Mouse (Mus musculus): ENCODE measurements around the gene Chtop. TPM values are rescaled to one million over a fixed set of nuclear protein-coding genes. Genes with fewer than 3 reads are reported as not detected.

Chtop gene
- total RNA-seq, 1 experiment: 110 TPM

DNA sequence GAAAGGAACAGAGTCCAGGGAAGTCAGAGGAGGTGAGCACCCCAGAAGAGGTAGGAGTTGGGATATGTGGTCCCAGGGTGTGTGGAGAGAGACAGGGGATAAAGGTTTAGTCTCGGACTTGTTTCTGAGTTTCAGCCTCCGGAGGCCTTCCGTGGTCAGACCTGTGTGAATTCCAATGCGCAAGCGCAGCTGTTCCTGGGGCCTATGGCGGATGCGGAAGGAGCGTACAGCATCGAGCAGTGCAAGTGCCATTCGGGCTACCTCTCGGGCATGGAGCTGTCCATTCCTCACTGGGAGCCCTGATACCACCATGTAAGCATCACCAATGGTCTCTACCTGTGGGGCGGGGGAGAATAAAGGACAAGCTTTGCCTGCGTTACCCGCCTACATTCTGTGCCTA lies 54.4 kb downstream of the Chtop start:
- H3K4me1 ChIP-seq (ENCODE audit: control insufficient read depth in 2 of 2, insufficient read depth in 2 of 2, low read length in 2 of 2, poor library complexity in 1 of 2): peaks cover 0 to 25% of the 10 kb centered on the region in 2 experiments; a peak in 2 of 4 replicates
- H3K9ac ChIP-seq (ENCODE audit: insufficient read depth, low read depth, low read length, poor library complexity, severe bottlenecking): peak overlapping the region; percentile 60
- no peak for TF ChIP-seq CHD2 (IDR thresholded peaks at IDR 0.05; ENCODE audit: low read depth, low read length)
- no peak for TF ChIP-seq MAFK (IDR thresholded peaks at IDR 0.05; ENCODE audit: insufficient read depth, low read depth, low read length)
- no peak for TF ChIP-seq ZNF384 (IDR thresholded peaks at IDR 0.05; ENCODE audit: low read depth, low read length)
- no peak for TF ChIP-seq HCFC1 (IDR thresholded peaks at IDR 0.05; ENCODE audit: borderline replicate concordance, insufficient read depth, low read length)
- no peak for TF ChIP-seq ZC3H11A (IDR thresholded peaks at IDR 0.05; ENCODE audit: borderline replicate concordance, low read depth, low read length)
- no peak overlapping the region for H3K27ac ChIP-seq (ENCODE audit: insufficient read depth, low read depth, low read length, poor library complexity, severe bottlenecking)
- DNase-seq (ENCODE audit: low read depth, low spot score): no peak
- no peaks in the 10 kb centered on the region for H3K9me3 ChIP-seq (ENCODE audit: control insufficient read depth, insufficient read depth, low read depth, low read length)
- in situ Hi-C loops (cut with MboI; ENCODE audit: low sequenced_read_pairs in 2 of 2, unreplicated experiment in 2 of 2): no loop called here
- peaks cover 6% of the 10 kb centered on the region; the same call in 1 of the 2 replicates for H3K36me3 ChIP-seq (ENCODE audit: control insufficient read depth, insufficient read depth, low read length, poor library complexity, severe bottlenecking)
- H3K4me3 ChIP-seq (ENCODE audit: insufficient read depth in 1 of 2, low read depth in 1 of 2, low read length in 2 of 2, poor library complexity in 1 of 2, severe bottlenecking in 1 of 2): peak overlapping the region; percentile 37 to 54

GRCm38 (mm10) chr3:90451396-90452095 lies 57.8 kb downstream of the Chtop start:
- H3K36me3 ChIP-seq (ENCODE audit: control insufficient read depth, insufficient read depth, low read length, poor library complexity, severe bottlenecking): peaks cover 6% of the 10 kb centered on the region; the same call in 1 of the 2 replicates
- peak overlapping the region; percentile 85 for H3K27ac ChIP-seq (ENCODE audit: insufficient read depth, low read depth, low read length, poor library complexity, severe bottlenecking)
- H3K9me3 ChIP-seq (ENCODE audit: control insufficient read depth, insufficient read depth, low read depth, low read length): no peaks in the 10 kb centered on the region
- no peak for DNase-seq (ENCODE audit: low read depth, low spot score)
- H3K4me1 ChIP-seq (ENCODE audit: control insufficient read depth in 2 of 2, insufficient read depth in 2 of 2, low read length in 2 of 2, poor library complexity in 1 of 2): peaks cover 0 to 36% of the 10 kb centered on the region in 2 experiments; a peak in 2 of 4 replicates
- no peak for TF ChIP-seq HCFC1 (IDR thresholded peaks at IDR 0.05; ENCODE audit: borderline replicate concordance, insufficient read depth, low read length)
- TF ChIP-seq ZC3H11A (IDR thresholded peaks at IDR 0.05; ENCODE audit: borderline replicate concordance, low read depth, low read length): no peak
- no peak for TF ChIP-seq CHD2 (IDR thresholded peaks at IDR 0.05; ENCODE audit: low read depth, low read length)
- TF ChIP-seq MAFK (IDR thresholded peaks at IDR 0.05; ENCODE audit: insufficient read depth, low read depth, low read length): peak; percentile 46; the same call in 1 of the 2 replicates
- TF ChIP-seq ZNF384 (IDR thresholded peaks at IDR 0.05; ENCODE audit: low read depth, low read length): no peak
- in situ Hi-C loops (cut with MboI; ENCODE audit: low sequenced_read_pairs in 2 of 2, unreplicated experiment in 2 of 2): no loop called here
- peak overlapping the region; percentile 62 to 70 for H3K4me3 ChIP-seq (ENCODE audit: insufficient read depth in 1 of 2, low read depth in 1 of 2, low read length in 2 of 2, poor library complexity in 1 of 2, severe bottlenecking in 1 of 2)
- peak overlapping the region; percentile 73 for H3K9ac ChIP-seq (ENCODE audit: insufficient read depth, low read depth, low read length, poor library complexity, severe bottlenecking)

- Histone ChIP-seq H3K9ac (ENCODE audit: insufficient read depth, low read depth, low read length, poor library complexity, severe bottlenecking) (peak overlapping the region; percentile 73), H3K9me3 (ENCODE audit: control insufficient read depth, insufficient read depth, low read depth, low read length) (no peaks in the 10 kb centered on the region), H3K27ac (ENCODE audit: insufficient read depth, low read depth, low read length, poor library complexity, severe bottlenecking) (peak overlapping the region; percentile 85), H3K36me3 (ENCODE audit: control insufficient read depth, insufficient read depth, low read length, poor library complexity, severe bottlenecking) (0 out of 2 replicates have a peak, but pooled peaks cover 3% of the 10 kb centered on the region), H3K4me1 (ENCODE audit: control insufficient read depth in 2 of 2, insufficient read depth in 2 of 2, low read length in 2 of 2, poor library complexity in 1 of 2) (peaks cover 0 to 34% of the 10 kb centered on the region in 2 experiments; a peak in 2 of 4 replicates), H3K4me3 (ENCODE audit: insufficient read depth in 1 of 2, low read depth in 1 of 2, low read length in 2 of 2, poor library complexity in 1 of 2, severe bottlenecking in 1 of 2) (peak overlapping the region; percentile 62 to 70)
- in situ Hi-C loops (cut with MboI; ENCODE audit: low sequenced_read_pairs in 2 of 2, unreplicated experiment in 2 of 2): no loop called here
- TF ChIP-seq MAFK (IDR thresholded peaks at IDR 0.05; ENCODE audit: insufficient read depth, low read depth, low read length) (no peak), HCFC1 (IDR thresholded peaks at IDR 0.05; ENCODE audit: borderline replicate concordance, insufficient read depth, low read length) (no peak), CHD2 (IDR thresholded peaks at IDR 0.05; ENCODE audit: low read depth, low read length) (no peak), ZC3H11A (IDR thresholded peaks at IDR 0.05; ENCODE audit: borderline replicate concordance, low read depth, low read length) (no peak), ZNF384 (IDR thresholded peaks at IDR 0.05; ENCODE audit: low read depth, low read length) (no peak)
- DNase-seq (ENCODE audit: low read depth, low spot score): no peak
These were observed 58.4 kb downstream of the Chtop start for GRCm38 (mm10) chr3:90450874-90451273.

Other genes starting within 250 kb of the Chtop start
- gene Dennd4b, start 244.3 kb downstream of the Chtop start, total RNA-seq (2012; rRNA removed): 4.1 and 8.2 TPM in 2 replicates
- gene Gatad2b, start 216.3 kb downstream of the Chtop start, total RNA-seq (2012; rRNA removed): 17.9 and 20.9 TPM in 2 replicates
- 22.9 and 43.7 TPM in 2 replicates for gene Slc27a3, start 119.6 kb downstream of the Chtop start, total RNA-seq (2012; rRNA removed)
- gene Ints3, start 75.9 kb downstream of the Chtop start, total RNA-seq (2012; rRNA removed): 62.7 and 72.4 TPM in 2 replicates
- gene Npr1, start 43.6 kb downstream of the Chtop start, total RNA-seq (2012; rRNA removed): 16.4 and 21.6 TPM in 2 replicates
- gene Ilf2, start 33.4 kb downstream of the Chtop start, total RNA-seq (2012; rRNA removed): 153 and 165 TPM in 2 replicates
- gene Snapin, start 18.5 kb downstream of the Chtop start, total RNA-seq (2012; rRNA removed): 24.7 and 33.6 TPM in 2 replicates
- 1.7 and 2.3 TPM in 2 replicates for gene S100a1, start 4.9 kb upstream of the Chtop start, total RNA-seq (2012; rRNA removed)
- 5.3 and 8.2 TPM in 2 replicates for gene S100a13, start 4.9 kb upstream of the Chtop start, total RNA-seq (2012; rRNA removed)
- gene S100a14, start 17.4 kb upstream of the Chtop start, total RNA-seq (2012; rRNA removed): 0.54 TPM in 1 of 2 replicates, not detected in the other
- 3.2 TPM in 2 replicates for gene S100a16, start 27.8 kb upstream of the Chtop start, total RNA-seq (2012; rRNA removed)
- gene S100a3, start 51.1 kb upstream of the Chtop start, total RNA-seq (2012; rRNA removed): 0.95 and 1.6 TPM in 2 replicates
- not detected in 2 replicates for gene S100a2, start 80.7 kb upstream of the Chtop start, total RNA-seq (2012; rRNA removed)
- not detected in 2 replicates for gene Gm42674, start 92.4 kb upstream of the Chtop start, total RNA-seq (2012; rRNA removed)
- 2.0 and 6.9 TPM in 2 replicates for gene S100a4, start 94.3 kb upstream of the Chtop start, total RNA-seq (2012; rRNA removed)
- not detected in 2 replicates for gene S100a5, start 99.0 kb upstream of the Chtop start, total RNA-seq (2012; rRNA removed)
- gene S100a6, start 103.4 kb upstream of the Chtop start, total RNA-seq (2012; rRNA removed): 488 and 912 TPM in 2 replicates
- 0.32 and 1.1 TPM in 2 replicates for gene S100a7a, start 144.5 kb upstream of the Chtop start, total RNA-seq (2012; rRNA removed)
- not detected in 2 replicates for gene S100a8, start 159.5 kb upstream of the Chtop start, total RNA-seq (2012; rRNA removed)
- not detected in 2 replicates for gene S100a9, start 186.2 kb upstream of the Chtop start, total RNA-seq (2012; rRNA removed)
- not detected in 2 replicates for gene Pglyrp4, start 217.4 kb upstream of the Chtop start, total RNA-seq (2012; rRNA removed)

Data from ES-E14 (cell line).